Mouse (Mus musculus) kidney, postnatal 0 days (tissue): ENCODE results near the gene Uvrag. TPM values are rescaled to one million over a fixed set of nuclear protein-coding genes. Genes with fewer than 3 reads are reported as not detected.

ENCODE experiments used
- ATAC-seq: fragments of 200-750 bp; cut with Nextera tagmentation; replicated peaks from 2 replicates; pipeline ENCODE4 v1.8.0; 2017; ENCODE audit warnings: low read depth, moderate number of reproducible peaks, moderate TSS enrichment, moderate library complexity; ENCODE audit not compliant: low FRiP score
- DNase-seq: peaks from one replicate; pipeline ENCODE4 v3.0.0-alpha.2; 2016; ENCODE audit warnings: low spot score
- H3K27ac ChIP-seq: fragments of 300-500 bp; sonication (generic); 2 replicates; pipeline ENCODE4 v1.5.1; 2014; ENCODE audit warnings: mild to moderate bottlenecking
- H3K27me3 ChIP-seq: fragments of 300-500 bp; sonication (generic); 2 replicates; pipeline ENCODE4 v1.6.1; 2014; ENCODE audit warnings: low read length, mixed read lengths; ENCODE audit not compliant: insufficient read depth
- H3K36me3 ChIP-seq: fragments of 300-500 bp; sonication (generic); 2 replicates; pipeline ENCODE4 v1.6.1; 2014; ENCODE audit warnings: low read length, mixed read lengths; ENCODE audit not compliant: insufficient read depth
- H3K4me1 ChIP-seq: fragments of 300-500 bp; sonication (generic); replicated peaks from 2 replicates; pipeline ENCODE4 v1.6.1; 2014; ENCODE audit warnings: antibody characterized with exemption, low read length, mixed read lengths; ENCODE audit not compliant: insufficient read depth
- H3K4me2 ChIP-seq: fragments of 300-500 bp; sonication (generic); 2 replicates; pipeline ENCODE4 v1.6.1; 2014; ENCODE audit warnings: mild to moderate bottlenecking, low read length, moderate library complexity, mixed read lengths
- H3K4me3 ChIP-seq: fragments of 300-500 bp; sonication (generic); replicated peaks from 2 replicates; pipeline ENCODE4 v1.5.1; 2014; ENCODE audit warnings: low read depth, low read length
- H3K9ac ChIP-seq: fragments of 300-500 bp; sonication (generic); 2 replicates; pipeline ENCODE4 v1.6.1; 2014; ENCODE audit warnings: low read depth, low read length
- H3K9me3 ChIP-seq: fragments of 300-500 bp; sonication (generic); replicated peaks from 2 replicates; pipeline ENCODE4 v1.6.1; 2016; ENCODE audit warnings: low read length, inconsistent platforms, mixed read lengths
- CTCF ChIP-seq: IDR thresholded peaks from 2 replicates; pipeline ENCODE4 v1.5.1; 2016; ENCODE audit warnings: antibody characterized with exemption, low read depth, mild to moderate bottlenecking, moderate library complexity
- WGBS: fragments of 180-500 bp; shearing (Covaris S2); extraction: QIAGEN DNeasy Blood & Tissue Kit; methylation state at CpG from one replicate; pipeline ENCODE4 v1.1.7; 2014; 5-methylcytosine and 5-hydroxymethylcytosine counted together
- polyA plus RNA-seq: library from polyadenylated mRNA; unstranded; fragments of >200 nt; fragmentation: Nextera tagmentation; extraction: Ambion mirVana; gene quantifications from 2 replicates; pipeline ENCODE4 v1.2.1, GENCODE M21; 2015

Gene Uvrag
- polyA plus RNA-seq, 1 experiment from 2014 or later, result 19.0 TPM

- H3K9ac ChIP-seq, result no peak overlapping the region
- H3K36me3 ChIP-seq, result no peaks in the 10 kb centered on the region
- no peaks in the 10 kb centered on the region; the same call in 1 of the 2 replicates for H3K4me1 ChIP-seq
- 50% methylated on average over 11 of the region's 11 CpGs for WGBS
- no peaks in the 10 kb centered on the region for H3K9me3 ChIP-seq
- DNase-seq, result no peak
- H3K27ac ChIP-seq, result no peak overlapping the region
- ATAC-seq, result no peak
- TF ChIP-seq CTCF, result no peak
- H3K4me2 ChIP-seq, result no peak overlapping the region
- no peak overlapping the region for H3K4me3 ChIP-seq
- no peaks in the 10 kb centered on the region for H3K27me3 ChIP-seq
These were observed 34.2 kb upstream of the Uvrag start for GRCm38 (mm10) chr7:99175118-99175517.

- Histone ChIP-seq H3K27ac (no peak overlapping the region), H3K9ac (no peak overlapping the region), H3K4me3 (no peak overlapping the region), H3K4me1 (no peaks in the 10 kb centered on the region; the same call in 1 of the 2 replicates), H3K9me3 (no peaks in the 10 kb centered on the region), H3K27me3 (no peaks in the 10 kb centered on the region), H3K4me2 (no peak overlapping the region), H3K36me3 (no peaks in the 10 kb centered on the region)
- WGBS, result 90% methylated on average over 4 of the region's 4 CpGs
- no peak for TF ChIP-seq CTCF
- DNase-seq (no peak), ATAC-seq (no peak)
These were observed 33.1 kb upstream of the Uvrag start for GRCm38 (mm10) chr7:99174006-99174405.

DNA sequence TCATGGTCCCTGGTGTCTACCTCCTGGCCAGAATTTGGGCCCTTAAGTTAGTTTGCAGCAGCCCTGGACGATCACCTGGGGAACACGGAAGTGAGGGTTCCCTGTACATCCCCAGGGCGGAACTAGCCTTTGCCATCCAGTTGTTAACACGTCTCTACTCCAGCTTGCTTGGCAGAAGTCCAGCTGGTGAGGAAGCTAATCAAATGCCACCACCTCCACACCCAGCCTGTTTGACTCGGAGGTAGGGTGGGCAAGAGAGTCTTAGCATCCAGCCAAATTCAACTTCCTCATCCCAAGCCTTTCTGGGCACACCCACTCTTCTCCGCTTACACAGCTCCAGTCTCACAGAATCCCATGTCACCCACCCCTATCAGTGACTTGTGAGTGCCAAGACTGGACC, 32.0 kb upstream of the Uvrag start:
- ATAC-seq (no peak), DNase-seq (no peak)
- 73% methylated on average over 6 of the region's 6 CpGs for WGBS
- Histone ChIP-seq H3K4me3 (no peak overlapping the region), H3K9me3 (no peaks in the 10 kb centered on the region), H3K36me3 (no peaks in the 10 kb centered on the region), H3K9ac (no peak overlapping the region), H3K4me1 (peaks cover 3% of the 10 kb centered on the region; the same call in 1 of the 2 replicates), H3K27me3 (no peaks in the 10 kb centered on the region), H3K4me2 (no peak overlapping the region), H3K27ac (no peak overlapping the region)
- TF ChIP-seq CTCF, result no peak

- H3K9ac ChIP-seq, result no peak overlapping the region
- WGBS, result 50% methylated on average over 10 of the region's 10 CpGs
- H3K4me1 ChIP-seq, result peaks cover 3% of the 10 kb centered on the region; the same call in 1 of the 2 replicates
- no peaks in the 10 kb centered on the region for H3K36me3 ChIP-seq
- H3K27ac ChIP-seq, result no peak overlapping the region
- ATAC-seq (no peak), DNase-seq (peak; percentile 47)
- no peak overlapping the region for H3K4me3 ChIP-seq
- no peaks in the 10 kb centered on the region for H3K27me3 ChIP-seq
- H3K9me3 ChIP-seq, result no peaks in the 10 kb centered on the region
- H3K4me2 ChIP-seq, result no peak overlapping the region
- no peak for TF ChIP-seq CTCF
These were observed 31.0 kb upstream of the Uvrag start for GRCm38 (mm10) chr7:99171730-99172463.

- no peak overlapping the region for H3K27ac ChIP-seq
- H3K9ac ChIP-seq, result no peak overlapping the region
- peaks cover 3% of the 10 kb centered on the region; the same call in 1 of the 2 replicates for H3K4me1 ChIP-seq
- H3K4me2 ChIP-seq, result no peak overlapping the region
- no peaks in the 10 kb centered on the region for H3K27me3 ChIP-seq
- WGBS, result 85% methylated on average over 6 of the region's 6 CpGs
- no peak for TF ChIP-seq CTCF
- ATAC-seq (no peak), DNase-seq (no peak)
- H3K9me3 ChIP-seq, result no peaks in the 10 kb centered on the region
- H3K4me3 ChIP-seq, result no peak overlapping the region
- H3K36me3 ChIP-seq, result no peaks in the 10 kb centered on the region
These were observed 29.6 kb upstream of the Uvrag start for GRCm38 (mm10) chr7:99170519-99170918.

DNA sequence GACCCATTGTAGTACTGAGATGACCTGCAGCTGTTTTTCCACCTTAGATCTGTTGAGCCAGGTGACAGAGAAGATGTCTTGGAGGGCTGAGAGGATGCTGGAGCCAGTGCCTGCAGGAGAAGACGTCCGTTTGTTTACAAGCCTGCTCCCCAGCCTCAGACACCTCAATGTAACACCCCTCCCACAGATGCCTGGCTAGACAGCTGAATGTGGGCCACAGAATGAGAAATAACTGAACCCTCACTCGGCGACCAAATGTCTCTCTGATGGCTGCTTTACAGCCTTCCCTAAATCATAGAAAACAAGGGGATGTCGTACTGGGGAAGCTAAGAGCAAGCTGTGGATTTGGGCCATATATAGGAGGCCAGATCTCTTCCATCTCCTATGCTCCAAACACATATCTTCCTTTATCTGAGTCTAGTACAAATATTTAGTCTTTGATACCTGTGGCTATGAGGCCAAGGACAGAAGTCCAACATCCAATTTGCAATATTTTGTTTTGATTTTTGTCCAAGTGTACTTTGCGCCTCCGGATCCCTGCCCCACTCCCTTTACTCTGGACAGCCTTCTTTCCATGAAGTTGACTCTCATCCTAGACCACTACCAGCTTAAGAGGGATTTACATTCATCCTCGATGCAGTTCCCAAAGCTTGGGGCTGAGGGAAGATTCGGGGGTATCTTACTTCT, 28.9 kb upstream of the Uvrag start:
- Histone ChIP-seq H3K4me3 (no peak overlapping the region), H3K4me2 (no peak overlapping the region), H3K36me3 (no peaks in the 10 kb centered on the region), H3K9ac (no peak overlapping the region), H3K4me1 (peaks cover 3% of the 10 kb centered on the region; the same call in 1 of the 2 replicates), H3K9me3 (no peaks in the 10 kb centered on the region), H3K27me3 (no peaks in the 10 kb centered on the region), H3K27ac (no peak overlapping the region)
- ATAC-seq (no peak), DNase-seq (no peak)
- 70% methylated on average over 9 of the region's 9 CpGs for WGBS
- TF ChIP-seq CTCF, result no peak
